Mouse (Mus musculus) limb, embryonic 14.5 days (tissue): ENCODE data around the gene Rxfp1. TPM values are rescaled to one million over a fixed set of nuclear protein-coding genes. Genes with fewer than 3 reads are reported as not detected.

Experiments
- ATAC-seq: fragments of 200-750 bp; cut with Nextera tagmentation; 2 replicates; pipeline ENCODE4 v1.8.0; 2017; ENCODE audit warnings: low read depth, moderate number of reproducible peaks, moderate TSS enrichment; ENCODE audit not compliant: low FRiP score
- DNase-seq: peaks from one replicate; pipeline ENCODE4 v3.0.0-alpha.2; 2015; ENCODE audit warnings: low spot score
- H3K27ac ChIP-seq: fragments of 300-500 bp; sonication (generic); replicated peaks from 2 replicates; pipeline ENCODE4 v1.5.1; 2014; ENCODE audit warnings: low read depth, mild to moderate bottlenecking, low read length, moderate library complexity, mixed read lengths
- H3K27me3 ChIP-seq: fragments of 300-500 bp; sonication (generic); 2 replicates; pipeline ENCODE4 v1.6.1; 2014; ENCODE audit warnings: low read length, mixed read lengths; ENCODE audit not compliant: control insufficient read depth, insufficient read depth
- H3K36me3 ChIP-seq: fragments of 300-500 bp; sonication (generic); 2 replicates; pipeline ENCODE4 v1.6.1; 2014; ENCODE audit warnings: mild to moderate bottlenecking, low read length, moderate library complexity, mixed read lengths; ENCODE audit not compliant: control insufficient read depth, insufficient read depth
- H3K4me1 ChIP-seq: fragments of 300-500 bp; sonication (generic); 2 replicates; pipeline ENCODE4 v1.6.1; 2014; ENCODE audit warnings: antibody characterized with exemption, low read length, mixed read lengths; ENCODE audit not compliant: control insufficient read depth, insufficient read depth
- H3K4me2 ChIP-seq: fragments of 300-500 bp; sonication (generic); replicated peaks from 2 replicates; pipeline ENCODE4 v1.6.1; 2014; ENCODE audit warnings: low read depth, mild to moderate bottlenecking, low read length, moderate library complexity; ENCODE audit not compliant: severe bottlenecking
- H3K4me3 ChIP-seq: fragments of 300-500 bp; sonication (generic); replicated peaks from 2 replicates; pipeline ENCODE4 v1.5.1; 2014; ENCODE audit warnings: low read length
- H3K9ac ChIP-seq: fragments of 300-500 bp; sonication (generic); 2 replicates; pipeline ENCODE4 v1.6.1; 2014; ENCODE audit warnings: mild to moderate bottlenecking, low read depth, low read length, moderate library complexity; ENCODE audit not compliant: severe bottlenecking
- H3K9me3 ChIP-seq: fragments of 300-500 bp; sonication (generic); 2 replicates; pipeline ENCODE4 v1.6.1; 2016; ENCODE audit warnings: low read length; ENCODE audit not compliant: control insufficient read depth
- POLR2A ChIP-seq: fragments of 200-500 bp; IDR thresholded peaks from 2 replicates; pipeline ENCODE4 v1.8.0; 2012; ENCODE audit warnings: inconsistent platforms, mild to moderate bottlenecking, moderate library complexity, borderline replicate concordance; ENCODE audit not compliant: insufficient read depth, insufficient read length; ENCODE audit errors: extremely low read depth
- WGBS: fragments of 180-500 bp; shearing (Covaris S2); extraction: QIAGEN DNeasy Blood & Tissue Kit; methylation state at CpG from one replicate; pipeline ENCODE4 v1.1.7; 2014; 5-methylcytosine and 5-hydroxymethylcytosine counted together
- polyA plus RNA-seq, 2 experiments: library from polyadenylated mRNA; depleted of rRNA in 1 of 2; stranded (reverse) in 1 of 2; unstranded in 1 of 2; fragments of >200 nt; fragmentation: Nextera tagmentation in 1 of 2; extraction: Ambion mirVana in 1 of 2; gene quantifications; 2 replicates each; pipeline versions ENCODE4 v1.2.1 to v1.2.3; 2012 to 2014

Rxfp1 gene
- polyA plus RNA-seq, 2 experiments: 0.08 to 1.0 TPM

- Histone ChIP-seq H3K4me2 (no peak overlapping the region), H3K4me3 (no peak overlapping the region), H3K36me3 (no peaks in the 10 kb centered on the region), H3K9ac (no peak overlapping the region), H3K27me3 (no peaks in the 10 kb centered on the region), H3K27ac (no peak overlapping the region), H3K9me3 (no peaks in the 10 kb centered on the region), H3K4me1 (peaks cover 11% of the 10 kb centered on the region)
- no peak for ATAC-seq
- no peak for TF ChIP-seq POLR2A
- DNase-seq: no peak
- 93% methylated on average over 6 of the region's 6 CpGs for WGBS
These were observed 8.9 kb upstream of the Rxfp1 start for GRCm38 (mm10) chr3:79746585-79746984.

- no peak for TF ChIP-seq POLR2A
- H3K4me3 ChIP-seq: no peak overlapping the region
- 58% methylated on average over 6 of the region's 6 CpGs for WGBS
- peaks cover 11% of the 10 kb centered on the region for H3K4me1 ChIP-seq
- ATAC-seq: no peak
- no peak overlapping the region for H3K27ac ChIP-seq
- no peak for DNase-seq
- no peaks in the 10 kb centered on the region for H3K36me3 ChIP-seq
- H3K27me3 ChIP-seq: no peaks in the 10 kb centered on the region
- no peaks in the 10 kb centered on the region for H3K9me3 ChIP-seq
- H3K4me2 ChIP-seq: no peak overlapping the region
- no peak overlapping the region for H3K9ac ChIP-seq
These were observed 7.4 kb upstream of the Rxfp1 start for GRCm38 (mm10) chr3:79745101-79745500.

GRCm38 (mm10) chr3:79744415-79744814, 6.7 kb upstream of the Rxfp1 start:
- H3K9me3 ChIP-seq: no peaks in the 10 kb centered on the region
- DNase-seq (no peak), ATAC-seq (no peak)
- H3K9ac ChIP-seq: no peak overlapping the region
- H3K27ac ChIP-seq: no peak overlapping the region
- no peak overlapping the region for H3K4me2 ChIP-seq
- no peaks in the 10 kb centered on the region for H3K27me3 ChIP-seq
- H3K4me1 ChIP-seq: peaks cover 11% of the 10 kb centered on the region
- WGBS: 86% methylated on average over 2 of the region's 2 CpGs
- TF ChIP-seq POLR2A: no peak
- H3K4me3 ChIP-seq: no peak overlapping the region
- H3K36me3 ChIP-seq: no peaks in the 10 kb centered on the region

- TF ChIP-seq POLR2A: no peak
- no peak for ATAC-seq
These were observed 2.7 kb upstream of the Rxfp1 start for GRCm38 (mm10) chr3:79740351-79740750.

GRCm38 (mm10) chr3:79738451-79738850, 771 bp upstream of the Rxfp1 start:
- 88% methylated on average over 1 of the region's 1 CpGs for WGBS
- H3K4me1 ChIP-seq: peaks cover 11% of the 10 kb centered on the region
- no peak overlapping the region for H3K27ac ChIP-seq
- H3K27me3 ChIP-seq: no peaks in the 10 kb centered on the region
- DNase-seq (no peak), ATAC-seq (no peak)
- H3K9ac ChIP-seq: no peak overlapping the region
- no peaks in the 10 kb centered on the region for H3K36me3 ChIP-seq
- no peak overlapping the region for H3K4me2 ChIP-seq
- no peak for TF ChIP-seq POLR2A
- no peaks in the 10 kb centered on the region for H3K9me3 ChIP-seq
- no peak overlapping the region for H3K4me3 ChIP-seq

More at GRCm38 (mm10) chr3:79740351-79740750, 2.7 kb upstream of the Rxfp1 start:
- H3K27ac ChIP-seq: no peak overlapping the region
- H3K36me3 ChIP-seq: no peaks in the 10 kb centered on the region
- H3K4me2 ChIP-seq: no peak overlapping the region
- H3K9me3 ChIP-seq: no peaks in the 10 kb centered on the region
- no peak for DNase-seq
- H3K4me3 ChIP-seq: no peak overlapping the region
- 54% methylated on average over 2 of the region's 2 CpGs for WGBS
- no peak overlapping the region for H3K9ac ChIP-seq
- H3K27me3 ChIP-seq: no peaks in the 10 kb centered on the region
- peaks cover 11% of the 10 kb centered on the region for H3K4me1 ChIP-seq
